Mouse (Mus musculus) cerebellum, adult 8-10 months (tissue): ENCODE measurements around the gene Prickle1.
A peak's percentile ranks its signal among the peaks of the same experiment; 100 is the strongest.

Experiments used
- DNase-seq: peaks from one replicate; pipeline ENCODE4 v3.0.0; 2022

The Prickle1 gene

GRCm38 (mm10) chr15:93595746-93596145 is at the start of gene Prickle1:
TSS of gene Prickle1 (minus strand) at chr15:93595891.
- DNase-seq, result peak; percentile 82

- no peak for DNase-seq
Observed at GRCm38 (mm10) chr15:93640221-93640620, 44.5 kb upstream of the Prickle1 start.

- no peak for DNase-seq
Observed at GRCm38 (mm10) chr15:93636976-93637375, 41.3 kb upstream of the Prickle1 start.

GRCm38 (mm10) chr15:93635603-93636002 is 39.9 kb upstream of the Prickle1 start:
- DNase-seq, result no peak

GRCm38 (mm10) chr15:93634536-93634935 is 38.8 kb upstream of the Prickle1 start:
- DNase-seq, result no peak

GRCm38 (mm10) chr15:93630001-93630541 is 34.4 kb upstream of the Prickle1 start:
- no peak for DNase-seq

- DNase-seq, result no peak
Observed at GRCm38 (mm10) chr15:93629201-93629600, 33.5 kb upstream of the Prickle1 start.

- DNase-seq, result no peak
Observed at GRCm38 (mm10) chr15:93627836-93628797, 32.4 kb upstream of the Prickle1 start.

- DNase-seq, result no peak
Observed at GRCm38 (mm10) chr15:93619551-93619950, 23.9 kb upstream of the Prickle1 start.

GRCm38 (mm10) chr15:93618442-93619150 is 22.9 kb upstream of the Prickle1 start:
- no peak for DNase-seq

GRCm38 (mm10) chr15:93616277-93616676 is 20.6 kb upstream of the Prickle1 start:
- DNase-seq, result no peak

- no peak for DNase-seq
Observed at GRCm38 (mm10) chr15:93615031-93615430, 19.3 kb upstream of the Prickle1 start.

- no peak for DNase-seq
Observed at GRCm38 (mm10) chr15:93613606-93614005, 17.9 kb upstream of the Prickle1 start.

GRCm38 (mm10) chr15:93611536-93612300 is 16.0 kb upstream of the Prickle1 start:
- no peak for DNase-seq

GRCm38 (mm10) chr15:93610721-93611201 is 15.1 kb upstream of the Prickle1 start:
- no peak for DNase-seq

GRCm38 (mm10) chr15:93610288-93610687 is 14.6 kb upstream of the Prickle1 start:
- no peak for DNase-seq

- no peak for DNase-seq
Observed at GRCm38 (mm10) chr15:93602850-93603249, 7.2 kb upstream of the Prickle1 start.

GRCm38 (mm10) chr15:93601461-93602015 is 5.8 kb upstream of the Prickle1 start:
- DNase-seq, result no peak

- DNase-seq, result no peak
Observed at GRCm38 (mm10) chr15:93596991-93597390, 1.3 kb upstream of the Prickle1 start.

GRCm38 (mm10) chr15:93596285-93596684 is 594 bp upstream of the Prickle1 start:
- DNase-seq, result peak; percentile 65

- peak; percentile 53 for DNase-seq
Observed at GRCm38 (mm10) chr15:93594888-93595698, 598 bp downstream of the Prickle1 start.
